Mouse (Mus musculus) skeletal muscle tissue, adult 2 months (tissue): ENCODE measurements around the gene Baz2b.

ENCODE experiments used
- DNase-seq: peaks from one replicate; pipeline ENCODE4 v3.0.0-alpha.2; 2012; ENCODE audit warnings: low read depth, low spot score

The Baz2b gene

DNA sequence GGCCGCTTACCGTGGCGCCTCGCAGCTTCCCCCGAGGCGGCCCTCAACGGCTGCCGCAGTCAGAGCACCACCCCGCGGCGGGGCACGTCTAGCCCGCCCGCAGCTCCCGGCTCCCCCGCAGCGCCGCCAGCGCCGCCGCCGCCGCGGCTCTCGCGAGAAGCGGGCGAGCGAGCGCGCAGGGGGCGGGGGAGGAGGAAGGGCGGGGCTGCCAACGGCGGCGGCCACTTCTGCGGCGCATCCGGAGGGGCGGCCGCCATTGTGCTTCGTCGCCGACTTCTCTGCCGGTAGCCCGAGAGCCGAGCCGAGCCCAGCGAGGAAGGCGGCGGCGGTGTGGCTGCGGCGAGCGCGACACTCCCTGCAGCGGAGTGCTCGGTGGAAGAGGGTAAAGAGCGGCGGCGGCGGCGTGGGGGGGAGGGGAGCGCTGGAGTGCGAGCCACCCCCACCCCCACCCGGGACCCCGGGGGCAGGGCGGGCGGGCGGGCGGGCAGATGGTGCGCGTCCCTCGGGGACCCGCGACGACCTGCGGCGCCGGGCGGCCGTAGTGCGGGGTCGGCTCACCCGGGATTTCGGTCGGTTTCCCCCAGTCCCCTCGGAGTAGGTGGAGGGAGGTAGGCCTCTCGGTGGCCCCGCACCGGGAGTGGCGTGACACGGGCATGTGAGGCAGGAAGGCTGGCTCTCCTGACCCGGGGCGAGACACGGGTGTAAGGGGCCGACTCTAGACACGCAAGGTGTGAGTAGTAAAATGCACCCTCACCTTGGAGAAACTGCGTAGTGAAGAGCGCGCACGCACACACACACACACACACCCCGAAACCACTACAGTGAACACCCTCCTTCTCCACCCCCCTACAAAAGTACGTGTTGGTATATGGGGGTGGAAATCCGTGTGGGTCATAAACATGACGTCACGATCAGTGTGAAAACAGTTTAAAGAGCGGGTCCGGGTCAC lies at the start of gene Baz2b, which contains the start of gene March7:
TSS of gene Baz2b (minus strand) at position 137 of the 949 bp plus-strand sequence.
TSS of gene March7 (plus strand) at position 185 of the 949 bp plus-strand sequence.
- DNase-seq = peak; percentile 83

GRCm38 (mm10) chr2:60259186-60259585 lies 49.5 kb upstream of the Baz2b start:
- no peak for DNase-seq

GRCm38 (mm10) chr2:60256751-60257150 lies 47.1 kb upstream of the Baz2b start:
- no peak for DNase-seq

DNA sequence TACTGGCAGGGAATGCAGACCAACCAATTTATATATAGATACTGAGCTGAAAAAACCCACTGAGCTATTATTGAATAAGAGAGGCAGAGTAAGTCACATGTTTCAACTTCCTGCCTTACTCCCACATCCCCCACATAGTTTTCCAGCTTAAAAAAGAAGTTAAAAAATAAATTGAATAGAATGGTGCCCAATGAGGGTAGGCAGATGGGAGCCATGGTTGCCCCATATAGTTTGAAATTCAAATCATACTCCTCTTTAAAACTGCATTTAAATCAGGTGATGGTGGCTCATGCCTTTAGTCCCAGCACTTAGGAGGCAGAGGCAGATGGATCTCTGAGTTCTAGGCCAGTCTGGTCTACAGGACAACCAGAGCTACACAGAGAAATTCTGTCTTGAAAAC lies 43.9 kb upstream of the Baz2b start:
- no peak for DNase-seq

DNA sequence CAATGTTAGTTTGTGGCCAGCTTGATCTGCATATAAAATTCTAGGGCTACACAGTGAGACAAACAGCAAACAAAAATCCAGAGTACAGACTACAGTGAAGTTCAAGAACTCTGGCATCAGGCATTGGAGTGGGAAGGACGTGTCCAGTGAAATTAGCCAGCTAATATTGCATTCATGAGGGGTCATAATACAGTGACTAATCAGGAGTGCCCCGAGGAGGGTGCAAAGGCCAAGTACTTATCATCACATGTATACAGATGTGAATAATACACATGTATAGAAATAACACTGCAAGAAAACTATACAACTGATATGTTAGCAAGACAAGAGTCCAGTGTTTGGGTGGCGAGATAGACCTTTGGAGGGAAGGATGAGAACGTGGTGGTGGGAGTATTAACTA lies 43.1 kb upstream of the Baz2b start:
- no peak for DNase-seq

GRCm38 (mm10) chr2:60234506-60234905 lies 24.9 kb upstream of the Baz2b start:
- DNase-seq = no peak

DNA sequence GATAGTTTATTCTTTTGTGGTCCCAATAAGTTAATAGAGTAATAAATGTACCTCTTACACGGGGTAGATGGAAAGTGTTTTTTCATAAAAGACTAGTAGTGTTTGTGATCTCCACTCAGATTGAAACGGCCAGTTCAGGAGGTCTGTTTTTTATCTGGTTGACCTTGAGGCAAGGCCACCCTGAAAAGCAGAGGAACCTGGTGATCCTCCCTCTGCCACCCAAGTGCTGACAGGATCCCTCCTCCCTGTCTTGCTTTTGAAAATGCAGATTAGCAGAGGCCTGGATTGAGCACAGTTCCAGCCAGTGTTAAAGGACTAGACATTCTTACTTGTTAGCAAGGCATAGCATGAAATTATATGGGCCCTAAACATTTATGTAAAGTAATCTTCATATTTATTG lies 23.5 kb upstream of the Baz2b start:
- DNase-seq = no peak

GRCm38 (mm10) chr2:60230361-60230760 lies 20.7 kb upstream of the Baz2b start:
- DNase-seq = no peak

GRCm38 (mm10) chr2:60228470-60228869 lies 18.8 kb upstream of the Baz2b start:
- DNase-seq = no peak

DNA sequence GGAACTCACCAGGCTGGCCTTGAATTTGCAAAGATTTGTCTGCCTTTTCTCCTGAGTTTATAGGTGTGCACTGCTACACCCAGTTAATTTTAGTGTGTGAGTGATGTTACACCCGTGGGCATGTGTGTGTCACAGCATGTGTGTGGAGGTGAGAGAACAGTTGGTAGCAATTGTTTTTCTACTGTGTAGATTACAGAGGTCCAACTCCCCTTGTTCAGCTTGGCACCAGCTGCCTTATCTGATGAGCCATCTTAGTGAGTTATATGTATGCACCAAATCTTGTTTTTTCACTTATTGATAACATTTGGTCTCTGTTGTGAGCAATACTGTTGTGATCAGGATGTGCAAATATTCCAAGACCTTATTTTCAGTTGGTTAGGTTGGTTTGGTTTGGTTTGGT lies 13.8 kb upstream of the Baz2b start:
- no peak for DNase-seq

GRCm38 (mm10) chr2:60221954-60222353 lies 12.3 kb upstream of the Baz2b start:
- DNase-seq = no peak

DNA sequence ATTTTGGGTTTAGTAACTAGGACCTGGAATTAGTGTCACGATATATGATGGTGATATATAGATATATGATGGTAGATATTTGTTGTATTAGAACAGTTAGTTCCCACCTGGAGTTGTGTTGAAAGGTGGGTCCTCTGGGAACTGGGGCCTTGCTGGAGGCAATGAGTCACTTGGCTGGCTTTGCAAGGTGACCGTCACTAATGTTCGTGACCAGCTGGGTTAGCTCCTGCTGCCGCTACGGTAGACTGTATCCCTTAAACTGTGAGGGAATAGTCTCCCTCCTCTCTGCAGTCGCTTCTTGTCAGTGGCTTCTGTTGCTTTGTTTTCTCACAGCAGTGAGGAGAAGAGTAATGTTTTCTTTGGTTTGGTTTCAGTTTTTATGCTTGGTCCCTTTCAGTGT lies 11.6 kb upstream of the Baz2b start:
- no peak for DNase-seq

- no peak for DNase-seq
Observed at GRCm38 (mm10) chr2:60217620-60218019, 8.0 kb upstream of the Baz2b start.

- no peak for DNase-seq
Observed at GRCm38 (mm10) chr2:60216547-60217153, 7.0 kb upstream of the Baz2b start.

DNA sequence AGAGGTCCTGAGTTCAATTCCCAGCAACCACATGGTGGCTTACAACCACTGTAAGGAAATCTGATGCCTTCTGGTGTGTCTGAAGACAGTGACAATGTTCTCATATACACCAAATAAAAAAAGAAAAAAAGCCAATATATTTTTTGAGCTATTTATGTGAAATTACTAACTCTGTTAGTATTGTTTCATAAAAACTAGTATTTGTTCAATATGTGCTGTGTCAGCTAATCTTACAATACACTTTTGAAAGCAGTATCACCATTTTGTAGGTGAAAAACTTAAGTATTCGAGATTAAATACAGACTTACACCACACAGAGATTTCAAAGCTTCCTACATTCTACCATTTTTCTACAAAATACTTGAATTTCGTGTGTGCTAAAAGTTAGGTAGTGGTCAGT lies 5.0 kb upstream of the Baz2b start:
- DNase-seq = no peak

DNA sequence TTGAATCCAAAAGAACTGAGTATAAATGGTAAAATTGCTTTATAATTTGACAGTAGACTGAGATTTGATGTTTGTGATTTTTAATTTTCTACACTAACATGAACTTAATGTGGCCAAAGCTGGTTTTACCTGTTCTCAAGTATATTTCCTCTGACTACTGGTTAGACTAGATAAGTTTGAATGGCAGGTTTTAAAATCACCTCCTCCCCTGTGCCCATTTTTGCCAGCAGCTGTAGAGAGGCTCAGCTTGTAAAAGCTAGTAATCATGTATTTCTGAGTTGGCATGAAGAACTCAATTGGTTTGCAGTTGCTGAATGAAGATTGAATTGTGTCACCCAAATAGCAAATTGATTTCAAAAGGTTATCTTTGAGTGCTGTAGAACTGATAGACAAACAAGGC lies 2.8 kb upstream of the Baz2b start:
- no peak for DNase-seq

- no peak for DNase-seq
Observed at GRCm38 (mm10) chr2:60210821-60211220, 1.2 kb upstream of the Baz2b start.

- peak; percentile 14 for DNase-seq
Observed at GRCm38 (mm10) chr2:60209122-60209611, 472 bp downstream of the Baz2b start.

GRCm38 (mm10) chr2:60205795-60206194 lies 3.8 kb downstream of the Baz2b start:
- no peak for DNase-seq

DNA sequence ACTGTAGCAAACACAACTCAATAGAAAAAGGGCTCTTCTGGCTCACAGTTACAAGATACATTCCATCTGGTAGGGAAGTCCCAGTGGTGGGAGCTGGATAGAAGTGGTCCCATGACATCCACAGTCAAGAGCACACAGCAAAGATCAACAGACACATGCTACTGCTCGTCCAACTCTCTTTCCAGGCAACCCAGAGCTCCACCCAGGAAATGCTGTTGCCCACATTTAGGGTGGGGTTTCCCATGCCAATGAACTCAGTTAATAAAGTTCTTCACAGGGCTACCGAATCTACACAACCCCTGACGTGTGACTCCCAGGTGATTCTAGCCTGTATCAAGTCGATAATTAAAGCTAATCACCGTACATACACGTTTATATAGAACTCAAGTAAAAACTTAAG lies 5.5 kb downstream of the Baz2b start:
- no peak for DNase-seq

GRCm38 (mm10) chr2:60203733-60204132 lies 5.9 kb downstream of the Baz2b start:
- no peak for DNase-seq

GRCm38 (mm10) chr2:60202900-60203530 lies 6.6 kb downstream of the Baz2b start:
- DNase-seq = no peak
